Mouse (Mus musculus) embryo, embryonic 9.5 days (tissue): ENCODE measurements at regions not wholly inside any gene's neighbourhood (a gene's known extent, or its start where the extent isn't known, plus 50 kb on each side); places are given as distances from the start of the nearest gene placed in this dataset.

Source experiments
- DNase-seq: peaks from one replicate; pipeline ENCODE4 v3.0.0-alpha.2; 2017; ENCODE audit errors: extremely low spot score

DNA sequence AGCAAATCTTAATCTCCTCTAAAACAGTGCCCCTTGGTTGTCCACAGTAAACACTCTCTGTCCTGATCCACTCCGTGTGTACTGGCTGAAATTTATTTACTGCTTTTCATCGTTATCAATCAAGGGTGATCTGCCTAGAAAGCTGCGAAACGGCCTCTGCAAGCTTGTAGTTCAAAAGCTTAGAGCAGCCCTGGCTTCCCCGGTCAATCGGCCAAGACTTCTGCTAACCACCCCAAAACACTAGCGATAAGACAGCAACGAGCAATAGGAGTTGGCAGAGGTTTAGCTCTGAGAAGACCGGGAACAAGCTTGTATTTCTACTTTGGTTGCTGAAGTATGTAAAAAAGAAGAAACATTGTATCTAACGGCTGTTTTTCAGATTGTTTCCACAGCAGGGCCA lies 201.8 kb downstream of the Sptssa start:
- DNase-seq = no peak

DNA sequence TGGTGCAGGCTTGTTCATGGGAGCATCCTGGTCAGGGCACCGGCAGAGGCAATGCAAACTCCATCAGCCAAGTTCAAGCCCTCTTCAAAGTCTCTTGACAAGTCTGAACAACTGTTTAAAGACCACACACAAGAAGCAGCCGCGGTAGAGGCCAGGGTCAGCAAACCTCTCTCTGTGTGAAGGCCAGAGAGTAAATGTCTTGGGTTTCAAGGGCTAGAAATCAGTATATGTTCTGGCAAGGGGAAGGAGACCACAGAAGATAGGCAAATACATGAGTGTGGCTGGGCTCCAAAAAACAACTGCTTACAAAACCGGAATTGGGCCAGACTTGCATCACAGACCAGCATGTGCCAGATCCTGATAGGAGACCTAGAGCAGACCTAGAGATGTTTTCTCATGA lies 203.0 kb downstream of the Sptssa start:
- no peak for DNase-seq

DNA sequence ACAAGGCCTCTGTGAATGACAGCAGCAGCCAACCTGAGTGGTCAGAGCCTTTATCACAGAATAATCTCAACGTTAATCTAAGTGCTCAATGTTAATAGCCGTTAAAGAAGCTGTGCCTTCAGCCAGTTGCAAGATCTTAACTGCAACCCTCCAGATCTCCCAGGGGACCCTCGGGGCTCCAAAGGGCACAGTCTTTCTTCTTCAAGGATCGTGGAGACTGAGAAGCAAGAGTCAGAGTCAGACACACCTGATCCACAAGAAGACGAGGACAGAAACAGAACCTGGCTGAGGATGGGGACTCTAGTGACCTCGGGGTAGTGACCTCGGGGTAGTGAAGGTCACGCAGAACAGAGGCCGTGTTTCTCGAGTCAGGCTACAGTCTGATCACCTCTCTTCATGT lies 206.0 kb downstream of the Sptssa start:
- DNase-seq = no peak

- no peak for DNase-seq
These were observed 208.2 kb downstream of the Sptssa start for GRCm38 (mm10) chr12:54448221-54448620.

- DNase-seq = no peak
These were observed 209.0 kb downstream of the Sptssa start for GRCm38 (mm10) chr12:54447354-54447753.

GRCm38 (mm10) chr12:54446356-54446755 lies 210.0 kb downstream of the Sptssa start:
- DNase-seq = no peak

DNA sequence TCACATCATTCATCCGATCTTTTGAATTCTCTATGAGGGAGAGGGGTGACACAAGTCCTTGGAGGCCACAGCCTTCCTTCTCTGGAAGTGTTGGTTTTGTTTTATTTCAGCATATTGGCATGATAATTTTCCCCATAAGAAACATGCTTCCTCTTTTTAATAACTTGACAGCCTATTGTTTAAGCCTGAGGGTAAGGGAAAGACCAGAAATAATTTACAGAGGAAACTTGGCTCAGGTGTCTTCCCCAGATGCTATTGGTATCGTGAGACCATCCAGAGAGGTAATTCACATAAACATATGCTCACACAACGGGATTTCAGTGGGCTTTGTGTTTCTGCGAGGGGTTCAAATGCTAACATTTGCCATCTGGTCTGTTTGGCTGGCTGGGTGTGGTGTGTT lies 212.0 kb downstream of the Sptssa start:
- DNase-seq = no peak

DNA sequence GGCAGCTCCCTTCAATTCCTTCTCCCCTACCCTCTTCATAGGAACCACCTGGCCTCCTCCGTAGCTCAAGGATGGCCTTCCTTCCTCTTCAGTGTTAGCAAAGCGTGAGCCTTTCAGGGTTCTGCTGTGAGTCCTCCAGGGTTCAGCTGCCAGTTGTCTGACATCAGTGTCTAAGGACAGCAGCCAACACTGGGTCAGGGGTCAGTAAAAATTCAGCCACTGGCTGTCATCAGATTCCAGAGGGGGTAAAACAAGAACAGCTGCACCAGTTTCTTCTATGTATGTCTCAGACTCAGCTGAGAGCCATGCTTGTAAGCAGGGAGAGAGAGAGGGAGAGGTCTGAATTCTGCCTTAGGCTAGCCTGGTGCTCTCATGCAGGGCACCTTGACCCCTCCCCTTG lies 213.1 kb downstream of the Sptssa start:
- DNase-seq = no peak

DNA sequence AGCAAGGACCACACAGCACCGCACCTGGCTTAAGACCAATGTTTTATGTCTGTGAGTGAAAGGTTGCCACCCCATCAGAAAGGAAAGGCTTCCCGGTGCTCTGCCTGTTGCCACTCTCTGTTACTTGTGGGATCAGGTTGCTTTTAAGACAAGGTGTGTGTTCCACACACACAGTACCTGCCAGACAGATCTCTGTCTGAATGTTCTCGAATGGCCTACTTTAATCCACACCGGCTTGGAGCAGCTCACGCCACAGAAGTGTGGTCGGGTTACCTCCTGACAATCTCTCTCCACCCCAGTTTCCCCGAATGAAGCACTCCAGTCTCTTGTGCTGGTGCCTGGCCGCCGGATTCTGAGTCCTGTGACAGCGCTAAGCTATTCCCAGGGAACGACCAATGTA lies 214.0 kb downstream of the Sptssa start:
- DNase-seq = no peak

GRCm38 (mm10) chr12:54440851-54441593 lies 215.4 kb downstream of the Sptssa start:
- no peak for DNase-seq

DNA sequence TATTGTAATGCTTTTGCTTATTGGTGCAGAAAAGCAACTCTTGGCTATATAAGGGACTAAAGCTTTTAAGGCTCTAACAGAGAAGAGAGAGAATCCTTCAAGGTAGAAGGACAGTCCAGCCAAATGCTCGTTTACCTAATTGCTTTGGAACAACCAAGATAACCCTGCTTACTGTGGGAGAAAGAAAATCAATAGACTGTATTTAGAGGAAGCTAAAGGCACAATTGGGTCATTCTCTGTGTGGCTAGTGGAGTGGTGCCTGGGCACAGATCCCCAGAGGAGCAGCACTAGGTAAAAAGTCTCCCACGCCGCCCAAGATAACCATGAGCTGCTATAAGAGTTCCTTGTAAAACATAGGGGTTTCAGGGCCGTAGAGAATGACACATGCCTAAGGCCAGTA lies 217.6 kb downstream of the Sptssa start:
- DNase-seq = no peak

GRCm38 (mm10) chr12:54425236-54425635 lies 221.6 kb upstream of the Egln3 start:
- DNase-seq = no peak

DNA sequence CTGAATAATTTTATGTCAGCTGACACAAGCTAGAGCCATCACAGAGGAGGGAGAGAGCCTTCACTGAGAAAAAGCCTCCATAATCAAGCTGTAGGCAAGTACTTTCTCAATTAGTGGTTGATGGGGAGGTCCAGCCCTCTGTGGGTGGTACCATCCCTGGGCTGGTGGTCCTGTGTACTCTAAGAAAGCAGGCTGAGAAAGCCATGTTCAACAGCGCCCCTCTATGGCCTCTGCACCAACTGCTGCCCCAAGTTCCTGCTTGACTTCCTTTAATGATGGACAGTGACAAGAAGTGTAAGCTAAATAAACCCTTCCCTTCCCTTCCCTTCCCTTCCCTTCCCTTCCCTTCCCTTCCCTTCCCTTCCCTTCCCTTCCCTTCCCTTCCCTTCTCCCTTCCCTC lies 211.2 kb upstream of the Egln3 start:
- DNase-seq = no peak

DNA sequence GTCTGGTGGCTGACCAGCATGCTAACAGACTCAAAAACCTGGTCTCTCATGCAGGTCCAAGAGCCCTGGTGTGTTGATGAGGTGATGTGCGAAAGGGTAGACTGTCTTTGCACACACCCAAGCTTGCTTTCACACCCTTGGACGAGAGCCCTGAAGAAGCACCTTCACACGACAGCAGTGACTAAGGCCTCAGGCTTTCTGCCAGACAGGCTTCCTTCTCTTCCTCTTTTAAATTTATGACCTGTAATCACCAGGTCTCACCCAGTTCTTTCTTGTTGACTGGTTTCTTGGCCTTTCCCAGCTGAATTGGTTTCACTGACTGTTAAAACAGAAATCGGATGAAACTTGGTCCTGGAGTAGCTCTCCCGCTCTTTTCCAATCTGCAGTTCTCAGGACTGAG lies 210.5 kb upstream of the Egln3 start:
- no peak for DNase-seq

GRCm38 (mm10) chr12:54410038-54410605 lies 206.5 kb upstream of the Egln3 start:
- no peak for DNase-seq

- DNase-seq = no peak
These were observed 205.2 kb upstream of the Egln3 start for GRCm38 (mm10) chr12:54408906-54409305.

GRCm38 (mm10) chr12:54407301-54407896 lies 203.7 kb upstream of the Egln3 start:
- DNase-seq = no peak

DNA sequence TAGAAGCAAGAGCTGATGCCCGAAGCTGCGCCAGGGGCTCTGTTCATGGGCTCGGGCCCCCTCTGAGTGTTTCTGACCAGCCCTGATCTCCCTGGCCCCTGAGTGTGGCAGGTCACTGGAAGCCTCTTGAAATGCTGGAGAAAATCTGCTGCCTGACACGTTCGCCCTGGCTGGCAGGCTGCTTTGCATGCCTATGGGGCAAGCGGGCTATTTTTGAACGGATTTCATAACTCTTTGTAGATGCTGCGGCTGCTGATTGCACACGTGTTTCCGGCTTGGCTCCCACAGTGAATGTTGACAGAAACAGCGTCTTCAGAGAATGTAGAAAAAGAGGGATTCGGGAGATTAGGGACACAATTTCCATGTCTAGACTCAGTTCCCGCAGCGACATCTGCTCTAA lies 201.4 kb upstream of the Egln3 start:
- no peak for DNase-seq

DNA sequence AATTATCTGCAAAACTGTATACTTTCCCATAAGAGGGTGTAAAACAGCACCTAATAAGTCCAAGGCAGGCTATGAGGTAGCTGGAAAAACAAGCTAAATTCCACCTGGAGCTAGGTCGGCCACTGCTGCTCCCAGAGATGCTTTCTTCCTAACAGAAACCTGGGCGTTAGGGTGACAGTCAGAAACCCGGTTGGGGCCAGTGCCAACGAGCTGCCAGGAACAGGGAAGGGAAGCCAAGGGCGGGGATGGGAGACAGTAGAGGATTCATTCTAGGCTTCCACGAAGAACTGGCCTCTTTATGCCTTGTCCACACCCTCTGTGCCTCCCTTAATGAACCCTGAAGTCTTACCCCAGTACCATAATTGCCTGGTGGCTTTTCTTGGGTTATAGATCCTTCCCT lies 198.9 kb upstream of the Egln3 start:
- no peak for DNase-seq

GRCm38 (mm10) chr12:54401665-54402064 lies 198.0 kb upstream of the Egln3 start:
- DNase-seq = no peak

DNA sequence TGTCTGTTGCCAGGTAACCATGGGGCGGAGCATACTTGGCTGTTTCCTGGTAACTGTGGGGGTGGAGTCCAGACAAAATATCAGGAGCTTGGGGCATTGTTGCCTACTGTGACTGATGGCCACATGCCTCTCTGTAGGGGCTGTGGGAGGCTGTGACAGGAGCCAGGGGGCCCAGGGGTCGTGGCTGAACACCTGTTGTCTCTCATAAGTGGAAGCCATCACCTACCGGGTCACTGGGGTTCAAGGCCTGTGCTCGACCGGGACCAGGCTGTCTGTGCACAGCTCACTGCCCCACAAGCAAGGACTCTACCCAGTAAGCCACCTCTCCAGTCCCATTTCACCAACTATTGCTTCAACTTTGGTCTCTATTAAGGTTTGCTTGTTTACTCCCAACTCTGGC lies 196.4 kb upstream of the Egln3 start:
- DNase-seq = no peak

- DNase-seq = no peak
These were observed 194.4 kb upstream of the Egln3 start for GRCm38 (mm10) chr12:54398080-54398479.

- no peak for DNase-seq
These were observed 193.3 kb upstream of the Egln3 start for GRCm38 (mm10) chr12:54396952-54397351.
